Mouse (Mus musculus) liver, embryonic 16.5 days (tissue): ENCODE data around the gene Ctla2b. TPM values are rescaled to one million over a fixed set of nuclear protein-coding genes. Genes with fewer than 3 reads are reported as not detected.

Source experiments
- ATAC-seq: fragments of 200-750 bp; cut with Nextera tagmentation; 2 replicates; pipeline ENCODE4 v1.8.0; 2017; ENCODE audit warnings: low read depth, mild to moderate bottlenecking, moderate number of reproducible peaks, moderate library complexity
- H3K27ac ChIP-seq: fragments of 300-500 bp; sonication (generic); 2 replicates; pipeline ENCODE4 v1.5.1; 2014; ENCODE audit warnings: mild to moderate bottlenecking, low read length
- H3K27me3 ChIP-seq: fragments of 300-500 bp; sonication (generic); 2 replicates; pipeline ENCODE4 v1.6.1; 2014; ENCODE audit warnings: low read depth, low read length, mixed read lengths; ENCODE audit not compliant: control insufficient read depth, insufficient read depth
- H3K36me3 ChIP-seq: fragments of 300-500 bp; sonication (generic); 2 replicates; pipeline ENCODE4 v1.6.1; 2014; ENCODE audit warnings: mild to moderate bottlenecking; ENCODE audit not compliant: control insufficient read depth, insufficient read depth
- H3K4me1 ChIP-seq: fragments of 300-500 bp; sonication (generic); 2 replicates; pipeline ENCODE4 v1.6.1; 2014; ENCODE audit warnings: low read depth, low read length, mixed read lengths; ENCODE audit not compliant: control insufficient read depth
- H3K4me2 ChIP-seq: fragments of 300-500 bp; sonication (generic); 2 replicates; pipeline ENCODE4 v1.6.1; 2014; ENCODE audit warnings: low read depth, low read length, mixed read lengths
- H3K4me3 ChIP-seq: fragments of 300-500 bp; sonication (generic); 2 replicates; pipeline ENCODE4 v1.5.1; 2014; ENCODE audit warnings: low read depth, mild to moderate bottlenecking, low read length
- H3K9ac ChIP-seq: fragments of 300-500 bp; sonication (generic); 2 replicates; pipeline ENCODE4 v1.6.1; 2014; ENCODE audit warnings: low read depth, low read length
- H3K9me3 ChIP-seq: fragments of 300-500 bp; sonication (generic); replicated peaks from 2 replicates; pipeline ENCODE4 v1.6.1; 2016; ENCODE audit warnings: low read length; ENCODE audit not compliant: control insufficient read depth
- WGBS: fragments of 180-500 bp; shearing (Covaris S2); extraction: QIAGEN DNeasy Blood & Tissue Kit; methylation state at CpG from one replicate; pipeline ENCODE4 v1.1.7; 2014; ENCODE audit not compliant: insufficient replicate concordance; 5-methylcytosine and 5-hydroxymethylcytosine counted together
- polyA plus RNA-seq: library from polyadenylated mRNA; unstranded; fragments of >200 nt; fragmentation: Nextera tagmentation; extraction: Ambion mirVana; gene quantifications from 2 replicates; pipeline ENCODE4 v1.2.1, GENCODE M21; 2015

Ctla2b gene
- polyA plus RNA-seq, 1 experiment from 2014 or later: 3.7 TPM

DNA sequence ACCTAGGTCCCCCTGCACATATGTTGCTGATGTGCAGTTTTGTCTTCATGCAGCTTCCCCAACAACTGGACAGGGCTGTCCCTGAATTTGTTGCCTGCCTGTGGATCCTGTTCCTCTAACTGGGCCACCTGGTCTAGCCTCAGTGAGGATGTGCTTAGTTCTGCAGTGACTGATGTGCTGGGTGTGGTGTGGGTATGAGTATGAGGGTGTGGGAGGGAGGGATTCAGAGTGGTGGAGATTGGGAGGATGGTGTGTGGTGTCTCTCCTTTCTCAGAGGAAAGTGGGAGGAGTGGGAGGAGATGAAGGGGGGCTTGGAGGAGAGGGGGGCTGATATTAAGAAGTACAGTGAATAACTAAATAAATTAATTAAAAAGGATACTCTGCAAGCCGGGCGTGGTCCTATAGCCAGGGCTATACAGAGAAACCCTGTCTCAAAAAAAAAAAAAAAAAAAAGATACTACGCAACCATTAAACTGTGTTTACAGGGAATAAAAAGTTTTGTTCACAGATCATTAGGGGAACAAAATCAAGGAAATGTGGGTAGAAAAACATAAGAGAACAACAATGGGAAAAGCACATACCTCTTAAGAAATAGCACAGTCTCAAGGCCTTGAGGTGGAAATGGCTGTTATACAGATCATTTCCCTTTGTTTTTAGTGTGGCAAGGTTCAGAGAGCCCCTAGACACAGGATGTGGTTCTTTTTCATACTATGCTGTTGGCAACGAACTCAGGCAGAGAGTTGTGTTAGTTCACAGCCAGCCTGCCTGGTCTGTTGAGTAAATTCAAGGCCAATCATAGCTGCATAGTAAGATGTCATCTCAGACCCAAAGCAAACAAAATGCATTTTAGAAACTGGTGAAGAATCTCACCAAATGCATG is 48.8 kb downstream of the Ctla2b start:
- no peak overlapping the region for H3K27ac ChIP-seq
- no peaks in the 10 kb centered on the region for H3K9me3 ChIP-seq
- no peaks in the 10 kb centered on the region for H3K4me1 ChIP-seq
- no peak overlapping the region for H3K9ac ChIP-seq
- no peaks in the 10 kb centered on the region for H3K27me3 ChIP-seq
- no peak for ATAC-seq
- 48% methylated on average over 4 of the region's 4 CpGs for WGBS
- H3K36me3 ChIP-seq: no peaks in the 10 kb centered on the region
- H3K4me2 ChIP-seq: no peak overlapping the region
- no peak overlapping the region for H3K4me3 ChIP-seq

Other genes starting within 250 kb of the Ctla2b start
- not detected in 2 replicates for gene BC051665, start 111.1 kb downstream of the Ctla2b start, polyA plus RNA-seq
- gene Ctsll3, start 94.6 kb downstream of the Ctla2b start, polyA plus RNA-seq: not detected in 2 replicates
- 0.09 and 0.22 TPM in 2 replicates for gene 4930486L24Rik, start 33.0 kb downstream of the Ctla2b start, polyA plus RNA-seq
- 0.08 TPM in 1 of 2 replicates, not detected in the other for gene Gm49392, start 553 bp downstream of the Ctla2b start, polyA plus RNA-seq
- gene Tpbpb, start 7.4 kb upstream of the Ctla2b start, polyA plus RNA-seq: not detected in 2 replicates
- not detected in 2 replicates for gene Gm49393, start 38.1 kb upstream of the Ctla2b start, polyA plus RNA-seq
- gene Gm49391, start 39.1 kb upstream of the Ctla2b start, polyA plus RNA-seq: 1.9 and 2.5 TPM in 2 replicates
- gene Ctla2a, start 39.2 kb upstream of the Ctla2b start, polyA plus RNA-seq: 21.5 and 25.4 TPM in 2 replicates
- gene Tpbpa, start 44.5 kb upstream of the Ctla2b start, polyA plus RNA-seq: not detected in 2 replicates
- gene Ctsj, start 108.5 kb upstream of the Ctla2b start, polyA plus RNA-seq: not detected in 2 replicates
- not detected in 2 replicates for gene Ctsq, start 143.2 kb upstream of the Ctla2b start, polyA plus RNA-seq